Comparison of ENCODE assay signal across 14 mouse cellular contexts in genomic region chr4:139111421-139111820, GRCm38 (mm10). TPM values are rescaled to one million over a fixed set of nuclear protein-coding genes. Genes with fewer than 3 reads are reported as not detected.
DNase-seq lines count a peak whose midpoint lies in the region; ATAC-seq lines count a peak whose summit lies in the region.
"Had no signal": no experiment of that assay in that cellular context is flagged by ENCODE, and none has a peak within 500 bp of the region (broad histone marks: within the 10 kb centered on the region; RNA-seq: fewer than 3 reads in every experiment).

No protein-coding gene starts in this region.

- DNase-seq in urinary bladder, postnatal 14 days (ENCODE audit: low spot score): peak; percentile 21
- DNase-seq in urinary bladder, postnatal 4 days (ENCODE audit: low spot score in 2 of 2): no peak
- no peak for DNase-seq in right cerebral cortex, postnatal 14 days
- no peak for DNase-seq in left cerebral cortex, adult 11 months (ENCODE audit: low spot score)
- no peak for DNase-seq in layer of hippocampus, adult 11-12 months (ENCODE audit: low spot score)
- DNase-seq: heart, postnatal 36 days; left cerebral cortex, postnatal 4 days; right cerebral cortex, adult 18-20 months; thymus, adult 18-20 months had no signal

- no peak overlapping the region for H3K4me3 ChIP-seq in heart, embryonic 15.5 days
- H3K4me3 ChIP-seq in heart, embryonic 11.5 days (ENCODE audit: low read depth, low read length): no peak overlapping the region
- no peak overlapping the region for H3K4me3 ChIP-seq in limb, embryonic 13.5 days
- H3K4me3 ChIP-seq: forebrain, embryonic 13.5 days; myocyte had no signal

- WGBS in heart, embryonic 15.5 days: 31% methylated on average over 3 of the region's 3 CpGs
- 38% methylated on average over 3 of the region's 3 CpGs for WGBS in heart, embryonic 11.5 days (ENCODE audit: insufficient replicate concordance)
- WGBS in limb, embryonic 13.5 days: 57% methylated on average over 3 of the region's 3 CpGs

- H3K9ac ChIP-seq in heart, embryonic 15.5 days: no peak overlapping the region
- no peak overlapping the region for H3K9ac ChIP-seq in heart, embryonic 11.5 days (ENCODE audit: low read depth, low read length)
- H3K9ac ChIP-seq in limb, embryonic 13.5 days: no peak overlapping the region
- H3K9ac ChIP-seq: forebrain, embryonic 13.5 days had no signal

- no peak overlapping the region for H3K4me2 ChIP-seq in heart, embryonic 15.5 days
- H3K4me2 ChIP-seq in heart, embryonic 11.5 days: no peak overlapping the region
- H3K4me2 ChIP-seq in limb, embryonic 13.5 days (replicated peaks): no peak overlapping the region
- H3K4me2 ChIP-seq: forebrain, embryonic 13.5 days had no signal

- H3K4me1 ChIP-seq in heart, embryonic 15.5 days (replicated peaks): peaks cover 35% of the 10 kb centered on the region
- H3K4me1 ChIP-seq in heart, embryonic 11.5 days (ENCODE audit: control insufficient read depth, insufficient read depth, low read length): peaks cover 21% of the 10 kb centered on the region
- H3K4me1 ChIP-seq in limb, embryonic 13.5 days: peaks cover 21% of the 10 kb centered on the region

- no peaks in the 10 kb centered on the region for H3K9me3 ChIP-seq in heart, embryonic 15.5 days (replicated peaks)
- no peaks in the 10 kb centered on the region for H3K9me3 ChIP-seq in heart, embryonic 11.5 days (replicated peaks; ENCODE audit: control insufficient read depth, low read length)
- H3K9me3 ChIP-seq in limb, embryonic 13.5 days: no peaks in the 10 kb centered on the region
- H3K9me3 ChIP-seq: forebrain, embryonic 13.5 days had no signal

- no peak for ATAC-seq in heart, embryonic 15.5 days (replicated peaks; ENCODE audit: insufficient number of reproducible peaks, insufficient read depth, low FRiP score, low read depth)
- ATAC-seq in heart, embryonic 11.5 days (replicated peaks; ENCODE audit: insufficient number of reproducible peaks, low FRiP score, low TSS enrichment): no peak
- no peak for ATAC-seq in limb, embryonic 13.5 days (ENCODE audit: low FRiP score, low read depth)
- ATAC-seq: forebrain, embryonic 13.5 days had no signal

- no peaks in the 10 kb centered on the region for H3K27me3 ChIP-seq in heart, embryonic 15.5 days
- H3K27me3 ChIP-seq in heart, embryonic 11.5 days (ENCODE audit: control insufficient read depth, insufficient read depth, low read length): no peaks in the 10 kb centered on the region
- no peaks in the 10 kb centered on the region for H3K27me3 ChIP-seq in limb, embryonic 13.5 days
- H3K27me3 ChIP-seq: forebrain, embryonic 13.5 days had no signal

- no peaks in the 10 kb centered on the region for H3K36me3 ChIP-seq in heart, embryonic 15.5 days
- H3K36me3 ChIP-seq in heart, embryonic 11.5 days (ENCODE audit: control insufficient read depth, insufficient read depth, low read length): no peaks in the 10 kb centered on the region
- H3K36me3 ChIP-seq in limb, embryonic 13.5 days: no peaks in the 10 kb centered on the region

- peak overlapping the region; percentile 43 for H3K27ac ChIP-seq in heart, embryonic 15.5 days
- H3K27ac ChIP-seq in heart, embryonic 11.5 days (ENCODE audit: low read depth, low read length): no peak overlapping the region
- H3K27ac ChIP-seq in limb, embryonic 13.5 days: peak overlapping the region; percentile 44; the same call in 1 of the 2 replicates
- H3K27ac ChIP-seq: forebrain, embryonic 13.5 days had no signal

RNA-seq across cellular contexts. Expression of gene Nbl1, which starts 18.6 kb away (rescaled TPM):
- polyA plus RNA-seq in heart, embryonic 15.5 days (2015; fragmentation: Nextera tagmentation; extraction: Ambion mirVana): 21.4 and 34.5 TPM in 2 replicates
- 6.3 and 7.2 TPM in 2 replicates for polyA plus RNA-seq in heart, embryonic 11.5 days (2014; fragmentation: Nextera tagmentation; extraction: Ambion mirVana)
- polyA plus RNA-seq in limb, embryonic 13.5 days (2015; fragmentation: Nextera tagmentation; extraction: Ambion mirVana): 140 and 143 TPM in 2 replicates

RNA-seq across cellular contexts. Expression of gene Minos1, which starts 19.5 kb away (rescaled TPM):
- polyA plus RNA-seq in heart, embryonic 15.5 days (2015; fragmentation: Nextera tagmentation; extraction: Ambion mirVana): 589 and 818 TPM in 2 replicates
- 649 and 675 TPM in 2 replicates for polyA plus RNA-seq in heart, embryonic 11.5 days (2014; fragmentation: Nextera tagmentation; extraction: Ambion mirVana)
- polyA plus RNA-seq in limb, embryonic 13.5 days (2015; fragmentation: Nextera tagmentation; extraction: Ambion mirVana): 441 and 454 TPM in 2 replicates

RNA-seq across cellular contexts. Expression of gene Htr6, which starts 36.1 kb away (rescaled TPM):
- not detected in 2 replicates for polyA plus RNA-seq in heart, embryonic 15.5 days (2015; fragmentation: Nextera tagmentation; extraction: Ambion mirVana)
- not detected in 2 replicates for polyA plus RNA-seq in heart, embryonic 11.5 days (2014; fragmentation: Nextera tagmentation; extraction: Ambion mirVana)
- polyA plus RNA-seq in limb, embryonic 13.5 days (2015; fragmentation: Nextera tagmentation; extraction: Ambion mirVana): 0.27 and 0.34 TPM in 2 replicates
